ENCODE assay signal across 9 mouse cellular contexts in genomic region chr12:99838703-99839102, GRCm38 (mm10). TPM values are rescaled to one million over a fixed set of nuclear protein-coding genes. Genes with fewer than 3 reads are reported as not detected.
DNase-seq lines count a peak whose midpoint lies in the region; ATAC-seq and TF ChIP-seq lines count a peak whose summit lies in the region.
"Had no signal": no experiment of that assay in that cellular context is flagged by ENCODE, and none has a peak within 500 bp of the region (broad histone marks: within the 10 kb centered on the region; RNA-seq: fewer than 3 reads in every experiment).

No protein-coding gene starts in this region.

- no peaks in the 10 kb centered on the region for H3K36me3 ChIP-seq in intestine, postnatal 0 days (ENCODE audit: control insufficient read depth, insufficient read depth)
- no peaks in the 10 kb centered on the region for H3K36me3 ChIP-seq in intestine, embryonic 15.5 days
- no peaks in the 10 kb centered on the region for H3K36me3 ChIP-seq in midbrain, postnatal 0 days (ENCODE audit: insufficient read depth, low read length)
- peaks cover 2% of the 10 kb centered on the region for H3K36me3 ChIP-seq in midbrain, embryonic 10.5 days
- no peaks in the 10 kb centered on the region for H3K36me3 ChIP-seq in hindbrain, embryonic 12.5 days
- H3K36me3 ChIP-seq: lung, embryonic 15.5 days had no signal

- no peak overlapping the region for H3K27ac ChIP-seq in intestine, postnatal 0 days (ENCODE audit: low read depth, low read length)
- H3K27ac ChIP-seq in intestine, embryonic 15.5 days: no peak overlapping the region
- no peak overlapping the region for H3K27ac ChIP-seq in midbrain, postnatal 0 days (ENCODE audit: low read depth, low read length)
- H3K27ac ChIP-seq in midbrain, embryonic 10.5 days (replicated peaks): no peak overlapping the region
- no peak overlapping the region for H3K27ac ChIP-seq in hindbrain, embryonic 12.5 days
- H3K27ac ChIP-seq: lung, embryonic 15.5 days had no signal

- no peak overlapping the region for H3K4me3 ChIP-seq in intestine, postnatal 0 days (ENCODE audit: low read depth, low read length)
- H3K4me3 ChIP-seq in intestine, embryonic 15.5 days (replicated peaks): no peak overlapping the region
- H3K4me3 ChIP-seq in midbrain, postnatal 0 days (ENCODE audit: low read depth, low read length): no peak overlapping the region
- H3K4me3 ChIP-seq in midbrain, embryonic 10.5 days: no peak overlapping the region
- H3K4me3 ChIP-seq in hindbrain, embryonic 12.5 days: no peak overlapping the region
- H3K4me3 ChIP-seq: lung, embryonic 15.5 days had no signal

- H3K4me2 ChIP-seq in intestine, postnatal 0 days (replicated peaks; ENCODE audit: low read depth): no peak overlapping the region
- H3K4me2 ChIP-seq in intestine, embryonic 15.5 days (replicated peaks): no peak overlapping the region
- H3K4me2 ChIP-seq in midbrain, postnatal 0 days (ENCODE audit: low read depth, low read length, poor library complexity, severe bottlenecking): no peak overlapping the region
- H3K4me2 ChIP-seq in hindbrain, embryonic 12.5 days (replicated peaks): no peak overlapping the region
- H3K4me2 ChIP-seq: lung, embryonic 15.5 days had no signal

- no peak overlapping the region for H3K9ac ChIP-seq in intestine, postnatal 0 days (ENCODE audit: low read depth, low read length)
- H3K9ac ChIP-seq in intestine, embryonic 15.5 days: no peak overlapping the region
- no peak overlapping the region for H3K9ac ChIP-seq in midbrain, postnatal 0 days (replicated peaks; ENCODE audit: low read length, poor library complexity, severe bottlenecking)
- H3K9ac ChIP-seq in hindbrain, embryonic 12.5 days: no peak overlapping the region
- H3K9ac ChIP-seq: lung, embryonic 15.5 days had no signal

- H3K27me3 ChIP-seq in intestine, postnatal 0 days (replicated peaks; ENCODE audit: control insufficient read depth, insufficient read depth, low read length): no peaks in the 10 kb centered on the region
- H3K27me3 ChIP-seq in intestine, embryonic 15.5 days (replicated peaks): no peaks in the 10 kb centered on the region
- no peaks in the 10 kb centered on the region for H3K27me3 ChIP-seq in midbrain, postnatal 0 days (ENCODE audit: insufficient read depth, low read length)
- no peaks in the 10 kb centered on the region for H3K27me3 ChIP-seq in midbrain, embryonic 10.5 days (ENCODE audit: low read depth, poor library complexity, severe bottlenecking)
- H3K27me3 ChIP-seq in hindbrain, embryonic 12.5 days: no peaks in the 10 kb centered on the region
- H3K27me3 ChIP-seq: lung, embryonic 15.5 days had no signal

- WGBS in intestine, postnatal 0 days: 81% methylated on average over 14 of the region's 14 CpGs
- WGBS in intestine, embryonic 15.5 days: 69% methylated on average over 14 of the region's 14 CpGs
- 79% methylated on average over 14 of the region's 14 CpGs for WGBS in midbrain, postnatal 0 days
- 82% methylated on average over 14 of the region's 14 CpGs for WGBS in midbrain, embryonic 10.5 days
- WGBS in hindbrain, embryonic 12.5 days: 80% methylated on average over 14 of the region's 14 CpGs

- H3K9me3 ChIP-seq in intestine, postnatal 0 days (ENCODE audit: control insufficient read depth): no peaks in the 10 kb centered on the region
- H3K9me3 ChIP-seq in intestine, embryonic 15.5 days: no peaks in the 10 kb centered on the region
- H3K9me3 ChIP-seq in midbrain, postnatal 0 days (ENCODE audit: low read length): no peaks in the 10 kb centered on the region
- H3K9me3 ChIP-seq in midbrain, embryonic 10.5 days (replicated peaks): no peaks in the 10 kb centered on the region
- no peaks in the 10 kb centered on the region for H3K9me3 ChIP-seq in hindbrain, embryonic 12.5 days (replicated peaks)
- H3K9me3 ChIP-seq: lung, embryonic 15.5 days had no signal

- TF ChIP-seq CTCF in intestine, postnatal 0 days (IDR thresholded peaks at IDR 0.05; ENCODE audit: low read depth): peak; percentile 39
- peak; percentile 63 for TF ChIP-seq CTCF in midbrain, postnatal 0 days (IDR thresholded peaks at IDR 0.05)

- no peaks in the 10 kb centered on the region for H3K4me1 ChIP-seq in intestine, postnatal 0 days (replicated peaks; ENCODE audit: control insufficient read depth, insufficient read depth, low read length)
- H3K4me1 ChIP-seq in intestine, embryonic 15.5 days (replicated peaks): no peaks in the 10 kb centered on the region
- H3K4me1 ChIP-seq in midbrain, postnatal 0 days (ENCODE audit: insufficient read depth, low read length): 0 out of 2 replicates have a peak, but pooled peaks cover 4% of the 10 kb centered on the region
- peaks cover 10% of the 10 kb centered on the region for H3K4me1 ChIP-seq in midbrain, embryonic 10.5 days
- peaks cover 9% of the 10 kb centered on the region for H3K4me1 ChIP-seq in hindbrain, embryonic 12.5 days
- H3K4me1 ChIP-seq: lung, embryonic 15.5 days had no signal

- no peak for ATAC-seq in intestine, postnatal 0 days
- no peak for ATAC-seq in intestine, embryonic 15.5 days
- no peak for ATAC-seq in midbrain, postnatal 0 days (ENCODE audit: low FRiP score)
- ATAC-seq in activated CD4-positive, CD25-positive, alpha-beta regulatory T cell, adult 4 months: peak; percentile 36
- ATAC-seq in hindbrain, embryonic 12.5 days (ENCODE audit: low FRiP score): no peak

- DNase-seq in midbrain, postnatal 0 days (ENCODE audit: low spot score): peak; percentile 76
- no peak for DNase-seq in midbrain, embryonic 10.5 days (ENCODE audit: low spot score)
- peak; percentile 8 for DNase-seq in retina, postnatal 7 days (ENCODE audit: low read depth, low spot score)
- no peak for DNase-seq in ovary, postnatal 10 days (ENCODE audit: low spot score)

RNA-seq across cellular contexts. Expression of gene Efcab11, which starts 45.5 kb away (rescaled TPM):
- polyA plus RNA-seq in intestine, postnatal 0 days (2015; fragmentation: Nextera tagmentation; extraction: Ambion mirVana): 3.2 and 3.3 TPM in 2 replicates
- polyA plus RNA-seq in intestine, embryonic 15.5 days (2015; fragmentation: Nextera tagmentation; extraction: Ambion mirVana): 10.1 and 10.2 TPM in 2 replicates
- total RNA-seq in midbrain, postnatal 0 days (2014; rRNA removed): 2.5 and 2.9 TPM in 2 replicates
- 2.6 and 5.0 TPM in 2 replicates for polyA plus RNA-seq in midbrain, postnatal 0 days (2015; fragmentation: Nextera tagmentation; extraction: Ambion mirVana)
- polyA plus RNA-seq in midbrain, embryonic 10.5 days (2016; fragmentation: Nextera tagmentation; extraction: Ambion mirVana): 24.9 and 27.8 TPM in 2 replicates
- 1 to 10 TPM; 2.5 to 2.8 TPM for polyA plus RNA-seq in activated CD4-positive, CD25-positive, alpha-beta regulatory T cell, adult 4 months (2017; shearing (Covaris generic))
- 13.3 and 16.6 TPM in 2 replicates for polyA plus RNA-seq in hindbrain, embryonic 12.5 days (2016; fragmentation: Nextera tagmentation; extraction: Ambion mirVana)

RNA-seq across cellular contexts. Expression of gene Tdp1, which starts 45.6 kb away (rescaled TPM):
- 9.1 and 9.6 TPM in 2 replicates for polyA plus RNA-seq in intestine, postnatal 0 days (2015; fragmentation: Nextera tagmentation; extraction: Ambion mirVana)
- 45.1 and 47.9 TPM in 2 replicates for polyA plus RNA-seq in intestine, embryonic 15.5 days (2015; fragmentation: Nextera tagmentation; extraction: Ambion mirVana)
- total RNA-seq in midbrain, postnatal 0 days (2014; rRNA removed): 16.1 and 19.0 TPM in 2 replicates
- 31.8 and 34.8 TPM in 2 replicates for polyA plus RNA-seq in midbrain, postnatal 0 days (2015; fragmentation: Nextera tagmentation; extraction: Ambion mirVana)
- polyA plus RNA-seq in midbrain, embryonic 10.5 days (2016; fragmentation: Nextera tagmentation; extraction: Ambion mirVana): 87.1 and 89.7 TPM in 2 replicates
- polyA plus RNA-seq in activated CD4-positive, CD25-positive, alpha-beta regulatory T cell, adult 4 months (2017; shearing (Covaris generic)): 10 to 100 TPM; 23.0 to 25.0 TPM
- polyA plus RNA-seq in hindbrain, embryonic 12.5 days (2016; fragmentation: Nextera tagmentation; extraction: Ambion mirVana): 58.5 and 61.3 TPM in 2 replicates

Comparison
In these comparisons a context has a peak if more than half of its experiments do, and no peak if none do; other contexts are left out.
1. DNase-seq: peak in midbrain, postnatal 0 days (single experiment) and retina, postnatal 7 days (single experiment); none in midbrain, embryonic 10.5 days (single experiment) and ovary, postnatal 10 days (single experiment).